Mouse (Mus musculus): ENCODE measurements around the gene Galnt17.

Galnt17 gene

DNA sequence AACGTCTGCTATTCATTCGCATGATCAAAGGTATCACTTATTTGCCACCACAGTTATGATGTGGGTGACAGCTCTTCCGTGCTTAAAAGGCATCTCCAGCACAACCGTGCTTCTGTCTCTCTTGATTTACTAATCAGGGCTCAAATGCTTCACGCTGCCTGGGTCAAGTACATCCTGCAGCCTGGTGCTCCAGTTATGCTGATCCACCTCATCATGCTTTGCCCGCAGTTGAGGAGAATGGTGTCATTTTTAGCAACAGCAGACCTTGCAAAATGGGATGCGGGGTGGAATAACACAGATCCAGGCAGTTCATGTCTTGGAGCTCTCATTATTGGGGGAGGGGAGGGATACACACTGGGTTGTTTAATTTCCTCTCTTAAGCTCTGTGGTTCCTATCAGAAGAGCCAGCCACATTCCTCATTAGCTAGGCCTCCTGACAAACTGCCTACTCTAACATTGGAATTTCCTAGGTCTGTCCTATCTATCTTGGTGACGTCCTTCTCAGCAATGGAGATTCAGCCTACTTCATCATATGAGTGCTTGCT lies 187.9 kb downstream of the Galnt17 start:
- no peak for DNase-seq (ENCODE audit: low read depth, low spot score)

DNA sequence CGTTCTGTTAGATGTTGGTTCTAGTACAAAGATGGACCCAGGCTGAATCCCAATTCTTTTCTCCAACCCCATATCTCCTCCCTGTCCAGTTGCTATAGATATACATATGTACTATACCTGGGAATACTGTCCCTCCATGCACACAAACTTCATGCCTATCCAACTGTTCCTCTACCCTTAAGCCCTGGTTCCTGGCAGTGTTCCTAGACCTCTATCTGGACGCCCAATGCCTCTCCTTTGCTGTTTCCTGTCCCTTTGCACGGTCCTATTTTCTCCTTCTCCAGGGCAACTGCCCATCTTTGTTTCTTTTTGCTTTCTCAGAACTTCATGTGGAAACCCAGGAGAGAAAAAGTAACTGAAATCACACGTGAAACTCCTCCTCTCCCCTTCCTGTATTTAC lies 188.4 kb downstream of the Galnt17 start:
- no peak for DNase-seq (ENCODE audit: low read depth, low spot score)

DNA sequence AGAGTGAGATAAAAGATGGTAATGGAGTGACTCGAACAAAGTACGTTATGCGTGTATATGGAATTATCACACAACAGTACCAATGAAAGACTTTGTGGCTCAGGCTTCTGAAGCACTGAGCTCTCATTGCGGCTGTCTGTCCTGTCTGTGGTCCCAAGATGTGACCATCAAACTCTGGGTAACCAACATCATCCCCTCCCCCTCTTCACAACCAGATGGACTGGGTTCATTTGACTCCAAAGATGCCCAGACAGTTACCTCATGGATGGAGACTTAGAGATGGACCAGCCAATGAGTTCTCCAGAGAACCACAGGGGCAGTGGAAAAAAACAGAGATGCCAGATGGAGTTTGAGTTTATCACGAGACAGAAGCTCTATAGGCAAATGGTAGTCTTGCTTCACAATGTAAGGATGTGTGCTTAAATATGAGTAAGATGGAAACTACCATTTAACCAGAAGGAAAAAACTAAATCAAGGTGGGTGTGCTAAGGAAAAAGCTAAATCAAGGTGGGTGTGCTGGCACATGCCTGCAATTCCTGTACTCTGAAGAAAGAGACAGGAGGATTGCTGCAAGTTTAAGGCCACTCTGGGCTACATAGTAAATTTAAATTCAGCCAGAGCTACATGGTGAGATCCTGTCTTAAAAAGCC lies 190.8 kb downstream of the Galnt17 start:
- no peak for DNase-seq (ENCODE audit: low read depth, low spot score)

DNA sequence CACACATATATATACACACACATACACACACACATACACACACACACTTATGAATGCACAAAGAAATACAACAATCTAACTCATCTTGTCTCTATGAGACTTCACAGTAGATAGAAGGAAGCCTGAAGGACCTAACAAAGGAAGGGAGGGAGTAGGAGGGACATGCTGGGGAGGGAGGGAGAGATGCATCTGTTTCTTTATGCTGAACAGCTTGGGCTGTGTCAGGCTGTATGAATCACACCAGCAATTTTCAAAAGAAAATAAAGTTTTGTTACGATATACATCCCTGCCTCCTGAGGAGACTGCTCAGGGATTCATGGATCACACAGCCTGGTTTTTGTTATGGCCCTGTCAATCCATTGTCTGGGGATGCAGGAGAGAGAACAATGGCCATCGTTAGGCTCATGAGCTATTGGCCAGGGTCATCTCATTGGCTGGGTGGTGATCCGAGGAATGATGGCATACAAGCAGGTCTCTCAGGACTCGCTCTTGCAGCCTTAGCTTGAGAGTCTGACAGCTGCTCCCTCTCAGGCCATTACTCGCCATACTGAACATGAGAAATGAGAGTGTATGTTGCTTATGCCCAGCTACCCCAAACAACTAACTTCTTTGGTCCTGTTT lies 194.3 kb downstream of the Galnt17 start:
- DNase-seq (ENCODE audit: low read depth, low spot score) = no peak

DNA sequence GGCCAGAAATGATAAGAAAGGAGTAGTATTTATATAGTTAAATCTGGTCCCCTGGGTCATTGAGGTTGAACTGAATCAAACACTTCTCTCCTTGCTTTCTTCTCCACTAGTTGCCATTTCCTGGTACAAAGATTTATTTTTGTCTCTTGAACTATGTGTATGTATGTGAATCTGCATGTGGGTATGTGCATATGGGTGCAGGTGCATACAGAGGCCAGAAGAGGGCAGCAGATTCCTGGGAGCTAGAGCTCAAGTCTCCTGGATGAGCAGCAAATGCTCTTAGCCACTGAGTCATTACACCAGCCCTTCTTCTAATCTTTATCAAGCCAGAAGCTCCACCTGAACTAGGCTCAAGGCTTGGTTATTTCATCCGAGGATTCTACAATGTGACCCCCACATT lies 201.1 kb downstream of the Galnt17 start:
- no peak for DNase-seq (ENCODE audit: low read depth, low spot score)

DNA sequence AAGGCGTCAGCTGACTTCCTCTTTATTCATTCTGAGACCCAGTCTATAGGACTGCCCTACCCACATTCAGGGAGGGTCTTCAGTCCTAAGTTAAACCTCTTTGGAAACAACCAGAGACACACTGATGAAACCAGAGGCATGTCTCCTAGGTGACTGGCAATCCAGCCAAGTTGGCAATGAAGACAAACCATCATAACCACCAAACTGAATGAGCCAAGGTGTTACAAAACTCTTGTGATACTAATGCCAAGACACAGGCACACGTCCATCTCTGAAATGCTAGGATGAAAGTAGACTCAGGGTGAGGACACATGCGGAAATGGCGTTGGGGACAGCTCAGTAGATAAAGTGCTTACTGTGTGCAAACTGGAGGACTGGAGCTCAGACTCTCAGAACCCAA lies 211.5 kb downstream of the Galnt17 start:
- no peak for DNase-seq (ENCODE audit: low read depth, low spot score)

DNA sequence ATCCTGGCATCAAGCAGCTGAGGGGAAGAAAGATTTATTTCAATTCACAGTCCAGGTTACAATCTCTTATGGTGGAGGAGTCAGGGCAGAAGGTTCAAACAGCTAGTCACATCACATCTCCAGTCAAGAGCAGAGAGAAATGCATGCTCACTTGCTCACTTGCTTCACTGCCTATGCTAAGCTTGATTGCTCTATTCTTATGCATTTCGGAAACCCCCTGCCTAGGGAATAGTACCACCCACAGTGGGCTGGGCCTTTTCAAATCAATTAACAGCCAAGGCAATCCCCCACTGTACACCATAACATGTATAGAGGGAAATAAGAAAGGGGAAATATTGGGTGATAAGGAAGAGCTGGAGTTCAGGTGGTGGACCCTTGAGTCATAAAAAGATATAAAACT lies 212.7 kb downstream of the Galnt17 start:
- DNase-seq (ENCODE audit: low read depth, low spot score) = no peak

DNA sequence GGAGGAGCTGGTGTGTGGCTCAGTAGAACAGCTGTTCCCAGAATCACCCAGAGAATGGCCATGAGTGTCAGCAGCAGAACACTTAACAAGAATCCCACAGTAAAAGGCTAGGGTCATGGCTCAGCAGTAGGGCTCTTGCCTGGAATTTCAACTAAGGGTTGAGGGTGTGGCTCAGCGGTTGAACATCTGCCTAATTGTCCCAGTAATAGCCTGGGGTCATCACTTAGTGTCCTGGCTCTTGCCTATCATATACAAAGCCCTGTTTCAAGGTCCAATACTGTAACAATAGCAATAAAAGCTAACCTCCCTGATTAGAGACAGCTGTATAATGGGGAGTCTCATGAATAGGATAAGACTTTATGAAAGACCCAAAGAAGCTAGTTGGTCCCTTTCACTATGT lies 213.5 kb downstream of the Galnt17 start:
- DNase-seq (ENCODE audit: low read depth, low spot score) = no peak

DNA sequence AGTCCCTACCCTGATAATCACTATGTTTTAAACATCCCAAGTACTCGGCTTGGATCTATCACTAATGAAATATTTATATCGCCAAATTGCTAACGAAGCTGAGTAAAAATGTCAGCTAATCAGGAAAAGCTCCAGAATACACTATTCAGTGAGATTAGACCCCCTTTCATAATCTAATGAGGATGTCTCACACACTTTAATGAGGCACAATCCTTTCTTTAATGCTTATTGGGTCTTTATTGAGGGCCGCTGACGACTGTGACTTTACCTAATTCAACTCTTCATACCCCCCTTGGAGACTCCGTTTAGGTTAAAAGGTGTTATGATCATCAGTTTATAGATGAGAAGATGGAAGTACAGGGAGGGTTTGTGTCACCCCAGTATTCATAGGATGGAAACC lies 214.2 kb downstream of the Galnt17 start:
- DNase-seq (ENCODE audit: low read depth, low spot score) = no peak

DNA sequence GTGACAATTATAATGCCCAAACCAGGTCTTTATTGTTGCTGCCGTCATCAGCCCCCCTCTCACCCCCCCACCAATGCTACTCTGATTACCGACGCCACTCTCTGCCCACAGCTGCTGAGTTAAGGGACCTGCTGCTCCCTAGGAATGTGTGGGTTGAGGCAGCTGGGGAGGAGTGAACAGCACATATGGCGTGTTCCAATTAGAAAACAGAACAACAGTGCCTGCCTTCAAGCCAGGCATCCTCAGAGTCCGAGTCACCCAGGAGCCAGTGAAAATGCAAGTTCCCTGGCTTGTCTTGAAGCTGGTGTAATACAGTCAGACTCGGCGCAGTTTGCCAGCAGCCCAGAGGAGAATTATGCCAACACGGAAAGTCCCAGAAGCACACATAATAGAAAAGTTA lies 218.4 kb downstream of the Galnt17 start:
- no peak for DNase-seq (ENCODE audit: low read depth, low spot score)

DNA sequence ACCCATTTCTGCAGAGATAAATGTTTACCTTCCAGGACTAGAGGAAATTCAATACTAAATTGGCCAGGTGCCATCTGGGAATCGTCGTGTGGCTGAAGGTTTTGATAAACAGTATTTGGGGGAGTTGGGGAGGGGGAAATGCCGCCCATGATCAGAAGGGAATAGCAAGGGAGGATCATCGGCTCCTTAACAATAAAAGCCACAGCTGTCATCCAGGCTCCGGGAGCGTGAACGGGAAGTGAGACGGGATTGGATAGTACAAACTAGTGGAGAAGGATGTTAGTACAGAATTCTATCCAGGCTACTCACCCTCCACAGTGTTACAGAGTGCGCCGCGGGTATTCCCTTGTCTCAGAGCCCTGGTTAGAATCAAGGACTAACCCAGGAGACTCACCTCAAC lies 219.4 kb downstream of the Galnt17 start:
- DNase-seq (ENCODE audit: low read depth, low spot score) = no peak

DNA sequence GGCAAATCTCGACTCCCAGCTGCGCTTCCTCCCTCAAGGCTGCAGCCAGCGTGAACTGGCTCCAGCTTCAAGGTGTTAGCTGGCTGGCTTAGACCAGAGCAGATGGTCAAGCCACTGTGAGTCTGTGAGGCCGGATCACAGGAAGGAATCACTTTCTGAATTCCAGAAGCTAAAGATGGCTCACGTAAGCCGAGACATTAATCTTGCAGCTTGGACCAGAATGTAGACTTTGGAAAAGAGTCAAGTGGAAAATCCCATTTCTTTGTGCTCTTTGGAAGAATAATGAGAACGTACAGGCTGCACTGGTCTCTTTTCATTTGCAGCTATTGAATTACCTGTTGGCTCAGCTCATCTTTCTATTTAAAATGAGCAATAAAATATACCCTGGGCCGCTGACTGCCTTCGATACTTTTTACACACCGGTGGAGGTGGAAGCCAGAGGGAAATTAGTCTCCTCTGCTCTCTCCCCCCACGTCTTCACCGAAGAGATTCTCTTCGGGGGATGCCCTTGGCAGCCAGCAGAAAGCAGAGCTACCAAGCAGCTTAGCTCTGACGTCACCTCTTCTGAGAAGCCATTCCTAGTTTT lies 225.1 kb downstream of the Galnt17 start:
- no peak for DNase-seq (ENCODE audit: low read depth, low spot score)

DNA sequence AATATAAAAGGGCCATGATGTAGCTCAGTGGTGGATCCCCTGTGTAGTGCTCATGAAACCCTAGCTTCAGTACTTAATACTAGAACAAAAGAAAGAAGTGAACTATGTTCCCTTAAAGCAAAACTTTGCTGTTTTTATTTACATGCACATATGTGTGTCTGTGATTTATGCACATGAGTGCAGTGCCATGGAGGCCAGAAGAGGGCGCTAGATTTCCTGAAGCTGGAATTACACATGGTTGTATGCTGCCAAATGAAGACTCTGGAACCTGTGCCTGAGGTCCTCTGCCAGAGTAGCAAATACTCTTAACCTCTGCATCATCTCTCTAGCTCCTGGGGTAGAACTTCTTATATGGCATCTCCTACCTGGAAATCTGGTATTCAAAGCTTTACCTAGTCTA lies 230.6 kb downstream of the Galnt17 start:
- DNase-seq (ENCODE audit: low read depth, low spot score) = no peak

DNA sequence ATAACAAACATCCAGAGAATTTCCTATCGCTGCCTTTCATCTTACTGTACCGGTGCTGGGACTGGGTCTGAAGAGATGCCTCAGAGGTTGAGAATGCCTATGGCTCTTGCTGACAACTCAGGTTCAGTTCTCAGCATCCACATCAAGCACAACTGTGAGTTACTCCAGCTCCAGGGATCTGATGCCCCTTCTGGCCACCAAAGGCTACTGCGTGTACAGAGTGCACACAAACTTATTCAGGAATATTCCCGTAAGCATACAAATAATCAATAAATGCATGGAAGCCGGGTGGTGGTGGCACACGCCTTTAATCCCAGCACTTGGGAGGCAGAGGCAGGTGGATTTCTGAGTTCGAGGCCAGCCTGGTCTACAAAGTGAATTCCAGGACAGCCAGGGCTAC lies 232.5 kb downstream of the Galnt17 start:
- no peak for DNase-seq (ENCODE audit: low read depth, low spot score)

DNA sequence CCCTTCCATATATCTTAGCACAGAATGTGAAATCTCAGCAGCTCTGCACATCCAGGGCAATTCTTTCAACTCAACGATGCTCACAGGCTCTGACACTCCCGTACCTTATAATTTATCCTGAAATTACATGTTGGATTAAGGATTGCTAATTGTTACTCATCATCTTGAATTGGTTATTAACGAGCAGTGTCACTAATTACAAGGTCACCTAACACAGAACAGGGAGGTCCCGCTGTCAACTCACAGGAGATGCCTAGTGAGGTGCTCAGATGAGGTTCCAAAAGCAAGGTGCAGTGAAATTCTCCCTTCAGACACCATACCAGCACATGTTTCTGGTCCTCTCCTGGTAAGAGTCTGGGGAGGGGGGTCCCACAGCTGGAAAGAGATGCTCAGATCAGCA lies 234.0 kb downstream of the Galnt17 start:
- no peak for DNase-seq (ENCODE audit: low read depth, low spot score)

DNA sequence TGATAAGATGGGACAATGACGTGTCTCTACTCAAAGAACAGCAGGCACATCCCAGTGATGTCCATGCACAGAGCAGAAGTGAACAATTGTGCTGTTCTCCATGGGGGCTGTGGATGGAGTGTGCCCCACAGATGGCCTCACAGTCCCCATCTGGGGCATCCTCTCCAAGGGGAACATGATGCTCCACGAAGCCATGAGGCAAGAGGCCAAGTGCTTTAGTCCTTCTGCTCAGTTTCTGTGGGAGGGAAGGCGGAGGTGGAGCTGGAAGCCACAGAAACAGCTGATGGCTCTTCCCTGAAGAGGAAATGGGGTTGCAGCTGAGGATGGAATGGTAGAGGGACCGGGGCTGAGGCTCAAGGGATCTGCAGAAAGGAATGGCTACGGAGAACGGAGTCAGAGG lies 243.1 kb downstream of the Galnt17 start:
- no peak for DNase-seq (ENCODE audit: low read depth, low spot score)

DNA sequence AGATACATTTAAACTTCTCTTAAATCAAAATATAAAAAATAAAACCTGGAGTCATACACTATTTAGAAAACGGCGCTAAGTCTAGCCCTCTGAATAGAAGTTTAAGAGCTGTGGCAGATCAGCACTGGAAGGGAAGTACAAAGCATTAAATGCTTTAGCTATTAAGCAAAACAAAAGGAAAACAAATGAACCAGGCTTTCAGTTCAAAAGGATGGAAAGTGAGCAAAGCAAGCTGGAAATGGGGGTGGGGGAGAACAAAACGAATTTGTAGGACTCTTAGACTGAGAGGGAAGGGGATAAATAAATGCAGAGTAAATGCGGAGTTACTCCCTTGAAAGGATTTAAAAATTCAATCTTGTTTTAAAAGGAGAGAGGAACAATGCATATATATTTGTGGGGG lies 259.8 kb downstream of the Galnt17 start:
- no peak for DNase-seq (ENCODE audit: low read depth, low spot score)

DNA sequence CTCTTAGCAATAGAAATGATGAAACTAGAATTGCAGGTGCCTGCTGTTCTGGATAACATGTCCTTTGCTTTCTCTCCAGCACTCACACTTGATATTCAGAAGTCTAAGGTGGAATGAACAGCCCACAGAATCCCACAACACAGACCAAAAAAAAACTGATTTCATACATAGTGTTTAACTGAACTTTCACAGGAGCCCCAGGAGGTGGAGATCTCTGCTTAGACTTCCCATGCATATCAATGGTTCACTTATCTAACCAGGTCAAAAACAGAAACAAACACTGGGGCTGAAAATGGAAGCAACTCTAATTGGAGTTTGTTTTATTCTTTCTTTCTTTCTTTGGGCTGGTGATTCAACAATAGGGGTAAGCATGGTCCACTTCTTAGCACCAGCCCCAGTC lies 265.2 kb downstream of the Galnt17 start:
- DNase-seq (ENCODE audit: low read depth, low spot score) = no peak

DNA sequence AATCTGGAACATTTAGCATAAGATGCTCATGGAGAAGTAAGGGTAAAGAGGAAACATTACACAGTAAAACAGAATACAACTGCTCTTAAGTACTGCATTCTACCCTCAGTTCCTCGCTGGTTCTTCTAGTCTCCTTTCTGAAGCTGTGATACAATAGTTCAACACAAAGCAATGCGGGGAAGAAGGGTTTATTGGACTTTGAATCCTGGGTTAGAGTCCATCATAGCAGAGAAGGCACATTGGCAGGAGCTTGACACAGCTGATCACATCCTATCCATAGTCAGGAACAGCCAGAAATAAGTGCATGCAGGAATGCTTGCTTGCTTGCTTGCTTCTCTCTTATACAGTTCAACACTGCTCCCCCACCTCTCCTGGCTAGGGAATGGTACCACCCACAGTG lies 267.9 kb downstream of the Galnt17 start:
- DNase-seq (ENCODE audit: low read depth, low spot score) = no peak

DNA sequence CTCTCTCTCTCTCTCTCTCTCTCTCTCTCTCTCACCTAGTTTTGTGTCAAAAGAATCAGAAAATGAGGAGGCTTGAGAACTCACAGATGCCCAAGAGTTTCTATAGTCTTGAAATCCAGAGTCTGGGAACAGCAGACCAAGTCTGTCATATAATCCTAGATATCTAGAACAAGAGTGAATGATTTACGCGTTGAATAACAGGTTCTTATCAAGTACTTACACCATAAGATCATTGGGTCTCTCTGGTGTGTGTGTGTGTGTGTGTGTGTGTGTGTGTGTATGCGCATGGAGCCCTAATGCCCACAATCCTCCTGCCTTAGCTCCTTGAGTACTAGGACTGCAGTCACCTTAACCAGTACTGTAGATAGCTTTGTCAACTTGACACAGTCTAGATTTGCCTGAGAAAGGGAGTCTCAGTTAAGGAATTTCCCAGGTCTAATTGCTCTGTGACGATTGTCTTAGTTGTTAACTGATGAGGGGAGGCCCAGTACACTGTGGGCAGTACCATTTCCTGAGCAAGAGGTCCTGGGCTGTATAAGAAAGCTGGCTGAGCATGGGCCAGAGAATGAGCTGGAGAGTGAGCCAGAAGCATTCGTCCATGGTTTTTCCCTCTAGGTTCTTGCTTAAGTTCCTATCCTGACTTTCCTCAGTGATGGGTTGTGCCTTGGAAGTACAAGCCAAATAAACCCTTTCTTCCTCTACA lies 268.5 kb downstream of the Galnt17 start:
- no peak for DNase-seq (ENCODE audit: low read depth, low spot score)

DNA sequence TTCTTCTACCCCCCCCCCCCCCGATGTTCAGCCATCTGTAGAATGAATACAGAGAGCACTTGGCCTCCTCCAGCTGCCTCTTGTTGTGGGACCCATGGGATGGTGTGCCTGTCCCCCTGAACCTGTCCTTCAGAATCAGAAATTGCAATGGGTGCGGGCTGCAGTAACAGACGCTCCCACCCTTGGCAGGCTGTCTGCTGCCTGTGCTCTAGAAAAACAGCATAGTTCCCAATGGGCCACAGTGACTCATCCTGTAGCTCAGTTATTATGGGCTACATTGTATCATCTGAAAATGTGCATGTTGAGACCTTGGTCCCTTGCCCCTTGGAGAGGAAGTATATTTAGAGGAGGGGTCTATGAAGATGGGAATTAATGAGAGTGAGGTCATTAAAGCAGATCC lies 283.8 kb downstream of the Galnt17 start:
- no peak for DNase-seq (ENCODE audit: low read depth, low spot score)

DNA sequence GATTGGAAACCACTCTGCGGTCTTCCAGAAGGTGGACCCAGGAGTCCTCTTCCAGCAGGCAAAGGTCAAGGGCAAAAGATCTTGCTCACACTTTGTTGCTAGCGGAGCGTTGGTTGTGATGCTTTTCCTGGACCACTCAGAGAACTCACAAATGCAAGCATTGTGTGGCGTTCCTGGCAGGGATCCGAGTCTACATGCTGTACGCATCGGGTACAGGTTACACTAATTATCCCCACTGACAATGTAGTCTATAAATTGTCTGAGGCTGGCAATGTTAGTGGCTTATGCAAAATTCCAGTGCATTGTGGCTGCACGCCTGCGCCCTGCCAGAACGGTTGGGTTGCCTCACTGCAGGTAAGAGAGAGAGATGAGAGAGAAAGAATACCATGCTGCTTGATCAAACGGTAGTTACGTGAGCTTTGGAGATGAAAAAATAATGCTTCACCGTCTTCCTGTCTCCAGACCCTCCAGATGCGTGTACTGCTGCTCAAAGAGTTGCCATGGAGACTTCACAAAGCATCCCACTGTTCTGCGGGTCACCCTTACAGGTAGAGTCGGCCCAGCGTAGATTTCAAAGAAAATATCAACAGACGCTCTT lies 285.8 kb downstream of the Galnt17 start:
- no peak for DNase-seq (ENCODE audit: low read depth, low spot score)
